Mouse (Mus musculus) limb, embryonic 10.5 days (tissue): ENCODE measurements around the gene Mapkapk5. TPM values are rescaled to one million over a fixed set of nuclear protein-coding genes. Genes with fewer than 3 reads are reported as not detected.

Experiments used
- DNase-seq: peaks from one replicate; pipeline ENCODE4 v3.0.0-alpha.2; 2017; ENCODE audit warnings: low spot score
- H3K27ac ChIP-seq: fragments of 300-500 bp; sonication (generic); 2 replicates; pipeline ENCODE4 v1.5.1; 2016; ENCODE audit warnings: mild to moderate bottlenecking
- H3K27me3 ChIP-seq: fragments of 300-500 bp; sonication (generic); 2 replicates; pipeline ENCODE4 v1.6.1; 2016; ENCODE audit warnings: low read depth, mild to moderate bottlenecking; ENCODE audit not compliant: poor library complexity, severe bottlenecking
- H3K36me3 ChIP-seq: fragments of 300-500 bp; sonication (generic); 2 replicates; pipeline ENCODE4 v1.6.1; 2016; ENCODE audit warnings: mild to moderate bottlenecking, moderate library complexity
- H3K4me1 ChIP-seq: fragments of 300-500 bp; sonication (generic); 2 replicates; pipeline ENCODE4 v1.6.1; 2016
- H3K4me3 ChIP-seq: fragments of 300-500 bp; sonication (generic); 2 replicates; pipeline ENCODE4 v1.5.1; 2016; ENCODE audit warnings: mild to moderate bottlenecking, moderate library complexity
- H3K9me3 ChIP-seq: fragments of 300-500 bp; sonication (generic); replicated peaks from 2 replicates; pipeline ENCODE4 v1.6.1; 2016; ENCODE audit warnings: mild to moderate bottlenecking
- WGBS: fragments of 180-500 bp; shearing (Covaris S2); methylation state at CpG from one replicate; pipeline ENCODE4 v1.1.7; 2016; 5-methylcytosine and 5-hydroxymethylcytosine counted together
- polyA plus RNA-seq: library from polyadenylated mRNA; unstranded; fragments of >200 nt; fragmentation: Nextera tagmentation; extraction: Ambion mirVana; gene quantifications from 2 replicates; pipeline ENCODE4 v1.2.1, GENCODE M21; 2016

The Mapkapk5 gene
- polyA plus RNA-seq, result 50.3 and 60.3 TPM in 2 replicates

GRCm38 (mm10) chr5:121545793-121546529, at the start of gene Mapkapk5:
TSS of gene Mapkapk5 (minus strand) at chr5:121545905.
- peak; percentile 99 for DNase-seq
- 2% methylated on average over 55 of the region's 55 CpGs for WGBS
- Histone ChIP-seq H3K36me3 (peaks cover 3% of the 10 kb centered on the region; the same call in 1 of the 2 replicates), H3K4me1 (peaks cover 22% of the 10 kb centered on the region), H3K4me3 (peak within 1 kb of the TSS; percentile 90), H3K9me3 (no peaks in the 10 kb centered on the region), H3K27ac (peak within 1 kb of the TSS; percentile 99), H3K27me3 (no peaks in the 10 kb centered on the region)

GRCm38 (mm10) chr5:121594714-121595313, 49.1 kb upstream of the Mapkapk5 start:
- Histone ChIP-seq H3K4me3 (no peak overlapping the region), H3K4me1 (peaks cover 41% of the 10 kb centered on the region)
- DNase-seq, result no peak

GRCm38 (mm10) chr5:121593451-121594401, 48.0 kb upstream of the Mapkapk5 start, which contains the start of gene Aldh2:
TSS of gene Aldh2 (minus strand) at chr5:121593824.
- no peaks in the 10 kb centered on the region for H3K9me3 ChIP-seq
- 3% methylated on average over 47 of the region's 47 CpGs for WGBS
- DNase-seq, result peak; percentile 91
- peaks cover 41% of the 10 kb centered on the region for H3K4me1 ChIP-seq
- H3K27ac ChIP-seq, result peak within 1 kb of the TSS; percentile 85
- H3K27me3 ChIP-seq, result no peaks in the 10 kb centered on the region
- 0 out of 2 replicates have a peak, but pooled peaks cover 5% of the 10 kb centered on the region for H3K36me3 ChIP-seq
- H3K4me3 ChIP-seq, result peak within 1 kb of the TSS; percentile 74

More at GRCm38 (mm10) chr5:121594714-121595313, 49.1 kb upstream of the Mapkapk5 start:
- 92% methylated on average over 6 of the region's 6 CpGs for WGBS
- H3K27ac ChIP-seq, result peak overlapping the region; percentile 85; the same call in 1 of the 2 replicates
- H3K36me3 ChIP-seq, result 0 out of 2 replicates have a peak, but pooled peaks cover 3% of the 10 kb centered on the region
- no peaks in the 10 kb centered on the region for H3K9me3 ChIP-seq
- 0 out of 2 replicates have a peak, but pooled peaks cover 1% of the 10 kb centered on the region for H3K27me3 ChIP-seq

GRCm38 (mm10) chr5:121592816-121593407, 47.2 kb upstream of the Mapkapk5 start:
- Histone ChIP-seq H3K36me3 (peaks cover 9% of the 10 kb centered on the region; the same call in 1 of the 2 replicates), H3K27me3 (no peaks in the 10 kb centered on the region), H3K4me1 (peaks cover 36% of the 10 kb centered on the region), H3K4me3 (peak overlapping the region; percentile 74), H3K9me3 (no peaks in the 10 kb centered on the region), H3K27ac (peak overlapping the region; percentile 85)
- no peak for DNase-seq
- WGBS, result 5% methylated on average over 33 of the region's 33 CpGs

- no peak overlapping the region for H3K27ac ChIP-seq
- H3K4me1 ChIP-seq, result peaks cover 36% of the 10 kb centered on the region
- no peaks in the 10 kb centered on the region for H3K27me3 ChIP-seq
- H3K9me3 ChIP-seq, result no peaks in the 10 kb centered on the region
- DNase-seq, result no peak
- peak overlapping the region; percentile 74 for H3K4me3 ChIP-seq
- peaks cover 11% of the 10 kb centered on the region; the same call in 1 of the 2 replicates for H3K36me3 ChIP-seq
- WGBS, result 68% methylated on average over 11 of the region's 11 CpGs
Observed at GRCm38 (mm10) chr5:121592064-121592815, 46.5 kb upstream of the Mapkapk5 start.

- Histone ChIP-seq H3K9me3 (no peaks in the 10 kb centered on the region), H3K4me1 (peaks cover 40% of the 10 kb centered on the region), H3K27ac (no peak overlapping the region), H3K36me3 (peaks cover 11% of the 10 kb centered on the region; the same call in 1 of the 2 replicates), H3K27me3 (no peaks in the 10 kb centered on the region), H3K4me3 (no peak overlapping the region)
- no peak for DNase-seq
- WGBS, result 83% methylated on average over 11 of the region's 11 CpGs
Observed at GRCm38 (mm10) chr5:121591417-121592063, 45.8 kb upstream of the Mapkapk5 start.

GRCm38 (mm10) chr5:121589928-121590327, 44.2 kb upstream of the Mapkapk5 start:
- WGBS, result 88% methylated on average over 6 of the region's 6 CpGs
- DNase-seq, result no peak
- peaks cover 11% of the 10 kb centered on the region; the same call in 1 of the 2 replicates for H3K36me3 ChIP-seq
- H3K4me3 ChIP-seq, result no peak overlapping the region
- H3K27me3 ChIP-seq, result no peaks in the 10 kb centered on the region
- H3K9me3 ChIP-seq, result no peaks in the 10 kb centered on the region
- H3K27ac ChIP-seq, result no peak overlapping the region
- H3K4me1 ChIP-seq, result peaks cover 44% of the 10 kb centered on the region

GRCm38 (mm10) chr5:121586400-121587039, 40.8 kb upstream of the Mapkapk5 start:
- H3K9me3 ChIP-seq, result no peaks in the 10 kb centered on the region
- no peak for DNase-seq
- no peaks in the 10 kb centered on the region for H3K27me3 ChIP-seq
- H3K4me3 ChIP-seq, result no peak overlapping the region
- WGBS, result 76% methylated on average over 6 of the region's 6 CpGs
- no peak overlapping the region for H3K27ac ChIP-seq
- peaks cover 21% of the 10 kb centered on the region for H3K4me1 ChIP-seq
- H3K36me3 ChIP-seq, result peaks cover 14% of the 10 kb centered on the region

GRCm38 (mm10) chr5:121585699-121586098, 40.0 kb upstream of the Mapkapk5 start:
- Histone ChIP-seq H3K27ac (no peak overlapping the region), H3K4me3 (no peak overlapping the region), H3K4me1 (peaks cover 16% of the 10 kb centered on the region), H3K27me3 (no peaks in the 10 kb centered on the region), H3K36me3 (peaks cover 19% of the 10 kb centered on the region), H3K9me3 (no peaks in the 10 kb centered on the region)
- 94% methylated on average over 5 of the region's 5 CpGs for WGBS
- no peak for DNase-seq

GRCm38 (mm10) chr5:121585005-121585404, 39.3 kb upstream of the Mapkapk5 start:
- no peak for DNase-seq
- WGBS, result 95% methylated on average over 10 of the region's 10 CpGs
- H3K27me3 ChIP-seq, result no peaks in the 10 kb centered on the region
- H3K36me3 ChIP-seq, result peaks cover 24% of the 10 kb centered on the region
- no peaks in the 10 kb centered on the region for H3K9me3 ChIP-seq
- no peak overlapping the region for H3K27ac ChIP-seq
- peaks cover 16% of the 10 kb centered on the region for H3K4me1 ChIP-seq
- no peak overlapping the region for H3K4me3 ChIP-seq
